Mouse (Mus musculus): ENCODE data around the gene Tas1r1.

Gene Tas1r1

DNA sequence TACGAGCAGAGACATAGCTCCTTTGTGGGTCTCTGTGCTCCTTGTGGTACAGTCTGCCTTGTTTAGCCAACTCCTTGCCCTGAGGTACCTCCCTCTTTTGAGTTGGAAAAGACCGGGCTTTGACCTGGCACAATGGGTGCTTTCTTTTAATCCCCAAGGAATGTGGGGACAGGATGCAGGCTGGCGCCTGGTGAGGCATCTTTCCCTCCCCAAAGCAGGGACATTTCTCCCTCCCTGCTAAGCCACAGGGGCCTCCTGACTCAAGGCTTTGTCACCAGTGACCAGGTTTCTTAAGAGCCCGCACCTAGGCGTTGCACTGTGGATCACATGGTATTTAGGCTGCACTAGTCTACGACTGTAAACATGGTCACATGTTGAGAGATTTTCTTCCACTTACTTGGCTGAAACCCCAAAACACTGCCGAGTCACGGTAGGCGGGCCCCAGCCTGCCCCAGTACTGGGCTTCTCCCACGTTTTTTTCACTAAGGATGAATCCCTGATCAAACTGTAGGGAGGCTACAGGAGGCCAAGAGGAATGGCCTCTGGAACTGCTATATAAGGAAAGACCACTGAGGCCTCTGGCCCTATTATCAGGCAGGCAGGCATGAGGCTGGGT, 28.2 kb downstream of the Tas1r1 start:
- DNase-seq (ENCODE audit: low read depth), result peak; percentile 87

DNA sequence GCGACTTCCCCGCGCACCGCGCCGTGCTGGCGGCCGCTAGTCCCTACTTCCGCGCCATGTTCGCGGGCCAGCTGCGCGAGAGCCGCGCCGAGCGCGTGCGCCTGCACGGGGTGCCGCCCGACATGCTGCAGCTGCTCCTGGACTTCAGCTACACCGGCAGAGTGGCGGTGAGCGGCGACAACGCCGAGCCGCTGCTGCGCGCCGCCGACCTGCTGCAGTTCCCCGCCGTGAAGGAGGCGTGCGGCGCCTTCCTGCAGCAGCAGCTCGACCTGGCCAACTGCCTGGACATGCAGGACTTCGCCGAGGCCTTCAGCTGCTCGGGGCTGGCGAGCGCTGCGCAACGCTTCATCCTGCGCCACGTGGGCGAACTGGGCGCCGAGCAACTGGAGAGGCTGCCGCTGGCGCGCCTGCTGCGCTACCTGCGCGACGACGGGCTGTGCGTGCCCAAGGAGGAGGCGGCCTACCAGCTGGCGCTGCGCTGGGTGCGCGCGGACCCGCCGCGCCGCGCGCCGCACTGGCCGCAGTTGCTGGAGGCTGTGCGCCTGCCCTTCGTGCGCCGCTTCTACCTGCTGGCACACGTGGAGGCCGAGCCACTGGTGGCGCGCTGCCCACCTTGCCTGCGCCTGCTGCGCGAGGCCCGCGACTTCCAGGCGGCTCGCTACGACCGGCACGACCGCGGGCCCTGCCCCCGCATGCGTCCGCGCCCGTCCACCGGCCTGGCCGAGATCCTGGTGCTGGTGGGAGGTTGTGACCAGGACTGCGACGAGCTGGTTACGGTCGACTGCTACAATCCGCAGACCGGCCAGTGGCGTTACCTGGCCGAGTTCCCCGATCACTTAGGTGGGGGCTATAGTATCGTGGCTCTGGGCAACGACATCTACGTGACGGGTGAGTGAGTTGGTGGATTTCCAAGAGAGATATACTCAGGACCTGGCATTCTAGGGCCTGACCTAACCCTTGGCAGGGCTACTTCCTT, 29.0 kb downstream of the Tas1r1 start:
- no peak for DNase-seq (ENCODE audit: low read depth)

DNA sequence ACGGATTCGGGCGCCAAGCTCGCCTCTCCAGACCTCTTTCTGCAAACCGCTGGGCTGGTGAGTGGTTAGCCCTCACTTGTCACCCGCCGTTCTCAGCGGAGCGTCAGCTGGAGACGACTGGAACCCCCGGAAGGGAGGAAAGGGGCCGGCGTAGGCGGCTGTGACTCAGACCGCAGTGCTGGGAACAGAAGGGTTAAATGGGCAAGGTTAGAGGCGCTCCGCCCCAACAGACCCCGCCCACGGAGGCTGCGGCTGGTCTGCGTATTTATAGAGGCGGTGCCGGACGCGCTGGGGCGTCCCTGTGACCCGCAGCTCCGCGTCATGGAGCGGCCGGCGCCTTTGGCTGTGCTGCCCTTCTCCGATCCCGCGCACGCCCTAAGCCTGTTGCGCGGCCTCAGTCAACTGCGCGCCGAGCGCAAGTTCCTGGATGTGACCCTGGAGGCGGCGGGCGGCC, 29.7 kb downstream of the Tas1r1 start, which contains the start of gene Klhl21:
Klhl21 (plus strand) TSS at position 182 of the 454 bp plus-strand sequence.
- DNase-seq (ENCODE audit: low read depth), result peak; percentile 95

DNA sequence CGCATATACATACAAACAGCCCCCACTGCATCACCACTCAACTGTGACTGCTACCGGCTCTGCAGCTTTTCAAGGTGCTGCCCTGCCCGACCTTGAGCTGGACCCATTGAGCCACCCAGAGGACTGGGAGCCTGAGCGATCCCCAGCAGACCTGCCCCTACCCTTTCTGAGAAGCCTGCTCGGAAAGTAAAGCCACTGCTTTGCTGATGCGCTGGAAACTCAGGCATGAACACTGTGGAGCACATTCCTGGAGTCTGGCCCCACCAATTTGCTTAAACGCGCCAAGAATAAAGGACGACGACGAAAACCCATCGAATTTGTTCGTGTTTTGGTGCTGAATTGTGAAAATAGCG, 30.2 kb downstream of the Tas1r1 start:
- no peak for DNase-seq (ENCODE audit: low read depth)

DNA sequence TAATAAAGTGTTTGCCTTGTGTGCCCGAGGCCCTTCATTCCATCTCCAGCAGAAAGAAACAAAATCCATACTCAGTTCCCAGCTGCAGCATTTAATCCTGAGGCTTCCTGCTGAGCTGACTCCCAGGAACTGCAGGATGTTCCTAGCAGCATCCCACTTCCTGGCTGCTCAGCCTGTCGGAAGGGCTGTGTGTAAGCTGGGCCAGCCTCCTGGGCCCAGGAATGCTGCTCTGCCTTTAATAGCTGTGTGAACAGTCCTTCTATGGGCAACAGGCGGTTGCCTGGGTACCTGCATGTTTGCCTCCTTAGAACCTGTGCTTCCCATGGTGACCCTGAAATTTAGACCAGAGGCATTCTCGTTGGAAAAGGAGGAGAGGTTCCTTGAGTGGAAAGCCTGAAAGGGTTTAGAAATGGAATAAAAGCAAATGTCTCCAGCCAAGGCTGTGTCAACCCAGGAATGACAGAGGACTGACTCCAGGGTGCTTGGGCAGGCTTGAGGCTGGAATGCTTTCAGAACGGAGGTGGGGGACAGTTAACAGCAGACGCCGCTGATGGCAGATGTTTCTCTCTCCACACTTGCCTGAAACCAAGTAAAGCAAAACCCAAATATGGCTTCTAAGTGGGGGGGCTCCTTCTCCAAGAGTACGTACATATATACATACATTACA, 30.8 kb downstream of the Tas1r1 start:
- DNase-seq (ENCODE audit: low read depth), result no peak

DNA sequence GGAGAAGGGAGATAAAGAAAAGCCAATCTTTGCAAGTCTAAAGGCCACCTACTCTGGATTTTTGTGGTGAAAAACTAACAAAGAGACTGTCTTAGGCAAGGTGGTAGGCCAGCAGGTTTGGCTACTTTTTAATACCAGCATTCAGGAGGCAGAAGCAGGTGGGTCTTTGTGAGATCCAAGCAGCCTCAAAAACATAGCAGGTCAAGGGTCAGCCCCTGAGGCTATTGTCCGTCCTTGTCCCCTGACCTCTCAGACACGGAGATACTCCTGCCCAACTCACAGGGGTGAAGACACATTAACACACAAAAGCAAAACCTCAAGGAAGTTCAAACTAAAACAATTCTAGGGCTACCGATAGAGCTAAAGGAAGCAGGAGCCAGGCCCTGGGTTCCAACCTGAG, 31.6 kb downstream of the Tas1r1 start:
- DNase-seq (ENCODE audit: low read depth), result no peak

DNA sequence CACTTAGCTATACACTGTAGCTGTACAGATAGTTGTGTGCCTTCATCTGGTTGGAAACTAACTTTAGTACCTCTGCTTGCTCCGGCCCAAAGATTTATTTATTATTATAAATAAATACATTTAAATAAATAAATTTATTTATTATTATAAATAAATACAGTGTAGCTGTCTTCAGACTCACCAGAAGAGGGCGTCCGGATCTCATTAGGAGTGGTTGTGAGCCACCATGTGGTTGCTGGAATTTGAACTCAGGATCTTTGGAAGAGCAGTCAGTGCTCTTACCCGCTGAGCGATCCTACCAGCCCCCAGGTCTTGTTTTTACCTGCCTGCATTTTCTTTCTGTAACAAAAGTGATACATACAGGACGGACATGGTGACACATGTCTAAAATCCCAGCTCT, 32.2 kb downstream of the Tas1r1 start:
- DNase-seq (ENCODE audit: low read depth), result peak; percentile 50

DNA sequence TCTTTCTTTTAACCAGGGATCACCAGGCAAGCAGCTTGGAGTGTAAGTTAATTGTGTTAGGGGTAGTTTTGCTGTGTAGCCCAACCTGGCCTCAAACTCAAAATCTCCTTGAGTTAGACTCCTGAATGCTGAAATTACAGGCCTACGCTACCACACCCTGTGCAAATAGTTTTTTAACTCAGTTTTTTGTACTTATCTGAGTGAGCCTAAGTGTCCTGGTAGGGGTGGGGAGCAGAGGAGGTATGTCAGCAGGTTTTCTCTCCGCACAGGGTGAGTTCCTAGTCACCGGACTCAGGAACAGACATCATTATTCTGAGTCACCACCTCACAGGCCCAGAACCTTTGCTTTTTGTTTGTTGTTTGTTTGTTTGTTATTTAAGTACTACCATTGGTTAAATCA, 36.3 kb downstream of the Tas1r1 start:
- DNase-seq (ENCODE audit: low read depth), result no peak

DNA sequence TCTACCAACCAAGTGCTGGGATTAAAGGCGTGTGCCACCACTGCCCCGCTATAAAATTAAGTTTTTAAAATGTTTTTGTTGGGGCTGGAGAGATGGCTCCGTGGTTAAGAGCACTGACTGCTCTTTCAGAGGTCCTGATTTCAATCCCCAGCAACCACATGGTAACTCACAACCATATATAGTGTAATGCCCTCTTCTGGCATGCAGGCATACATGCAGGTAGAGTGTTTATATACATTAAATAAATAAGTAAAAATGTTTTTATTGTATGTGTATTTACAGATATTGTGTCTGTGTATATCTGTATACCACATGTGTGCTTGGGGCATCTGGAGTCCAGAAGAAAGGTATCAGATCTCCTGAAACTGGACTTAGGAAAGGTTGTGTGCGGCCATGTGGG, 37.0 kb downstream of the Tas1r1 start:
- DNase-seq (ENCODE audit: low read depth), result peak; percentile 38

DNA sequence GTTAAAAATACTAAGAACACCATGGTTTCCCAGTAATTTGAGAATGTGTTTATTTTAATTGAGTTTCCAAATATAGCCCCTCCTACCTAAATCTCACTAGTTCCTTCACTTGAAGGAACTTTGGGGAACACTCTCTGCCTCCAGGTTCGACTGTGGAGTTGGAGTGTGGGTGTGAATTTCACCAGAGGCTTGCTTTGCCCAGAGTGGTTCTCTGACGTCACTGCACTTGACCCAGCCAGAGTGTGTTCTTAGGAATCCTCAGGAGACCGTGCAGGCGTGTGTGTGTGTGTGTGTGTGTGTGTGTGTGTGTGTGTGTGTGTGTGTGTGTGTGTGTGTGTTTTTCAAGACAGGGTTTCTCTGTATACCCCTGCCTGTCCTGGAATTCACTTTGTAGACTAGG, 37.5 kb downstream of the Tas1r1 start:
- DNase-seq (ENCODE audit: low read depth), result no peak

DNA sequence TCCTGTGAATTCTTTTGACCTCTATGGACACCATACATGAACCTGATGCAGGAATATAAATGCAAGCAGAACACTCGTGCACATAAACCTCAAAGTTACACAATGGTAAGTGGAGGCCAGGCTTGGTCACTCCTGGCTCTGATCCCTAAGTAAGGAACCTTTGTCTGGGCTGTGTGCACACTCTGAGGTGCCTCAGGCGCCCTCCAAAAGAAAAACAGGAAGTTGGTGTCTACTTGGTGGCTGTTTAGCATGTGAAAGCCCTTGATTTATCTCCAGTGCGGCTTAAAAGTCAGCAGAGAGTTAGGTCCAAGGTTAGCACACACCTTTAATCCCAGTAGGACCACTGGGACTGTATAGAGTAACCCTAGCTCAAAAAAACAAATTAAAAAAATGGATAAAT, 38.9 kb downstream of the Tas1r1 start:
- DNase-seq (ENCODE audit: low read depth), result peak; percentile 50

DNA sequence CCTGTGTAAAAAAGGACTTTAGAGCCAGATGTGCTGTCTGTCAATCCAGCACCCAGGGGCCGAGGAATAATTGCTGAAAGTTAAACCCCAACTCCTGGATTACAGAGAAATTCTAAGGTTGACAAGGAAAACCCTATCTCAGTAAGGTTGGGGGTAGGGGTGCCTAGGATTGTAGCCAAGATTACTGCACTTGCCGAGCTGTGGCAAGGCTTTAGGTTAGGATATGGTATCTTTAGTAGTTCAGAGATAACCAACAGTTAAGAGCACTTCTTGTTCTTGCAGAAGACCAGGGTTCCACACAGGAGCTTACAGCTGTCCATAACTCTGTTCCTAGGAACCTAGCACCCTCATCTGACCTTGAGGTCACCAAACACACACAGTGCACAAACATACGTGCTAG, 40.7 kb downstream of the Tas1r1 start:
- no peak for DNase-seq (ENCODE audit: low read depth)

DNA sequence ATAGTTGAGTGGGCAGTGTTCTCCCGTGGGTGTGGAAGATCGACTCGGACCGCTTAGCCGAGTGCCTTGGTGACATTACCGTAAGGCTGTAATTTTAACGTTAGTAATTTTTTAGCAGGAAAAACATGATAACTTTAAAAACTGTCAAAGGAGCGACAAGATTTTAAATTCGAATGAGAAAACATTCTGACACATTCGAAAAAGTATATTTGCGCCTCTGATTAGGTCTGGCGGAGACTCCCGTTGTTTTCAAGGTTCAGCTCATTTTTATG, 41.5 kb downstream of the Tas1r1 start:
- no peak for DNase-seq (ENCODE audit: low read depth)

DNA sequence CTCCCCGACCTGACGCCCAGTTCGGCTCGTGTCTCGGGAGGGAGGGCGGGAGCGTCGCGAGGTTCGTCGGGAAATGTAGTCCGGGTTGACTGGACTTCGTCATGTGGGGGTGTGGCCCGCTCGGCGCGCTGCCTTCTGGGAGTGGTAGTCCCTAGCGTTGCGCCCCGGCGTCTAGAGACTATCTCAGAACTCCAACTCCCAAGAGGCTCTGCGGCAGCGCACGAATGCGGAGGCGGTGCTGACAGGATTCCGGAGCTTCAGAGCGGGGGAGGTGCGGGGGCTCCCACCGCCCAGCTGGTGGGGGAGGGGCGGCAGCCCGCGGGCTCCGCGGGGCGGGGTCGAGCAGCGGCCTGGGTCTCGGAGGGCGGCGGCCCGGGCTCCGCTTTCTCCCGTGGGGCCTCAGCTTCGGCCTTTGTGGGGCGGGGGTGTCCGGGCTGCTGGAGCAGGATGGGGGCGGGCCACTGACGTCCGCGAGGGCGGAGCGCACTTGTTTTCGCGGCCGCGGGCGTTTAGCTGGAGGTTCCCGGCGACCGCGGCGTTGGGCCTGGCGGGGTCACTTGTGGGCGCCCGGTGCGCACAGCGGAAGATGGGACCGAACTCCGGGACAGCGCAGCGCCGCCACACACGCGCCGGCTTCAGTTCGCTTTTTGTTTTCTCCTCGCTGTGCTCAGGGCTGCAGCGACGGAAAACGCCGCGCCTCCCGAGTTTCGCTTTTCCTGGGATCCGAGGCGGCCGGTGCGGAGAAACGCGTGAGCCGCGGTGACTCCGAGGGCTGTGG, 42.0 kb downstream of the Tas1r1 start, which contains the start of gene Phf13:
Phf13 (minus strand) TSS at position 86 of the 778 bp plus-strand sequence.
- peak; percentile 98 for DNase-seq (ENCODE audit: low read depth)

DNA sequence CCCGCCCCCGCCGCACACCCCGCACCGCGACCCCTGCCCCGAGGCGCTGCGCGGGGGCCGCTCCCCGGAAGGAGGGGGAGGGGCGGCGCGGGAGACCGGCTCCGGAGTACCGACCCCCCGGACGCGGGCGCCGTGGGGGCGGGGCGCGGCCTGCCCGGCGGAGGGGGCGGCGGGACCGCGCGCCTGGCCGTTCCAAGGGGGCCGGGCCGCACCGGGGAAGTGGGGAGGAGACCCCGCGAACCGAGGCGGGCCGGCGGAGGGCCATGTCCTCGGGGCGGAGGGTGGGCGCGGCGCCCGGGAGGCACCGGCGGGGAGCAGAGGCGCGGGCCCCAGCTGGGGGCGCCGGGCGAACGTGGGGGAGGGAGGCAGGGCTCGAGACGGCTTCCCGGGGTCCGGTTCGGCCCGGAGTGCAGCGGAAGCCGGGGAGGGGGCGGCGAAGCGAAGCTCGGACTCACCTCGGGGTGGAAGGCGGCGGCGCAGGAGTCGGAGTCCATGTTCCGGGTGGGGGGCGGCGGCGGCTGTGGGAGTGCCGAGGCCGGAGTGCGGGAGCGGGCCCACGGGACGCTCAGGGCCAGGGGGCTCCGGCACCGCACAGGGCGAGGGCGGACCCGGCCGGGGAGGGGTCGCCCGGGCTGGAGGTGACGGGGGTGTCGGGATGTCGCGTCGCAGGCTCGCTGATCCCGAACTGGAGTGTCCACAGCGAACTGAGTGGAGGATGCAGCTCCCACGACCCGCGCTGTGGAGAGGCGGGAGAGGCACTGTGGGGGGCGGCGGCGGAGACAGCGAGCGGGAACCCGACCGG, 42.8 kb downstream of the Tas1r1 start:
- DNase-seq (ENCODE audit: low read depth), result no peak

DNA sequence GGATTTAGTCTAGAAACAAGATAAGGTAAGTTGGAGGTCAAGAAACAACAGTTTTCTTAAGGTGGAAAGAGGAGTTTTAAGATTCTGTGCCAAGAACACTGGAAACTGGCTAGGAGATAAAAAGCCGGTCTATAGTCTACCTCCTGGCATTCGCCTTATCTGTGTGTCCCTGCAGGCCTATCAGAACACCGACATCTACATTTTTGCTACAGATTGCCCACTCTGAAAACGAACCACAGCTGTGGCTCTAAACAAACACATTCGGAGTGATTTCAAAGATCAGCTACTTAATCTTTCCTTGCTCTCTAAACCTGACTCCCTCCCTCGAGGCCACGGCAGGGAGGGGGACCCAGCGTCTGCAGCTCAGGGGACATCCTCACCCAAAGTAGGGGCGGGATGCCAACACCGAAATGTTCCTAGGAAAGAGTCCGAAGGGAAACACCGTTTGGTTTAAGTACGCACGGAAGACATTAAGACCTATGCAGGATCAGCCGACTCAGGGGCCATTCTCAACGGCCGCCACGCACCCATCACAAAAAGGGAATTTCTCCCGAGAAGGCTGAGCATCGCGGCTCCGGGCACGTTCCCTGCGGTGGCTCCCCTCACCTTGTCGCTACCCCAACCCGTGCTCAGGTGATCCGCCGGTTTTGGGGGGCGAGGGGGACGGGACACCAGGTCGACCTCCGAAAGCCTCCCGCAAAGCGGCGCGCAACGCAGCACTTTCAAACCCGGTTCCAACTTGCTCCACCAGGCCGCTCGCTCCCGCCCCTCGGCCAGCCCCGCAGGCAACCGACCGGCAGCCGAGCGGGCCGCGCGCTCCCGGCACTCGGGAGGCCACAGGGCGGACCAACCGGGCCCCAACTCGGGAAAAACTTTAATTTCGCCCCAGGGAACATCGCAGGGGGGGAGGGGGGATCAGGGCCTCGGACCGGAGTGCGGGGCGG, 43.9 kb downstream of the Tas1r1 start:
- DNase-seq (ENCODE audit: low read depth), result peak; percentile 53

DNA sequence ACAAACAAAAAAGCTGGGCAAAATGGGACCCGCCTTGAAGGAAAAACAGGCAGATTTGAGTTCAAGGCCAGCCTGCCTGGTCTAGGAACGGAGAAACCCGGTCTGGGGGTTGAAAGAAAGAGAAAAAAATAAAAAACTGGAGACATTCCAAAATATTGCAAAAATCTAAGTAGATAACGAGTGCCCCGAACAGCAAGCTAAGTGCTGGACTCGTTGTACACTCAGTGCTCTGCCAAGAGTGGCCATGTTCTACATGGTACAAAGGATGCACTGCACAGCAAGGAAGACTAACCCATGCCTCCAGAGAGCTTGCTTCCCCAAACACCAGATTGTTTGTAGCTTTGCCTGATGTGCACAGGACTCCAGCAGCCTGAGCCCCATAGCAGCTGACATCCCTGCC, 45.3 kb downstream of the Tas1r1 start:
- no peak for DNase-seq (ENCODE audit: low read depth)

DNA sequence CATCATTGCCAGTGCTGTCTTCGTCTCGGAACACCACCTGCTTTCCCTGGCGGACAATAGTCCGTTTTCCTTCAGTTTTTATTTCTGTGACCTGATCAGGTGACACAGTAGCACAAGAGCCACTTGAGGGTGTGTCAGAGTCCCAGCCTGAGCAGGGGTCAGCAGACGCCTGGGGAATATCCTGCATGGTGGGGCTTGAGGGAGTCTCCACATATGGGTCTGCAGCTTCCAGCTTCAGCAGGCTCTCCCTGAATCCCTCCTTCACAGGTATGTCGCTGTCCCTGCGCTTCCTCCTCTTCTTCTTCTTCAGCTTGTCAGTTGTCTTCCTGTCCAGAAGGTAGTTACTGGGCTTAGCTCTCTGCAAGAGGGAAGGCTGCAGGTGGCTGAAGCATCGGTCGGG, 46.3 kb downstream of the Tas1r1 start:
- no peak for DNase-seq (ENCODE audit: low read depth)

DNA sequence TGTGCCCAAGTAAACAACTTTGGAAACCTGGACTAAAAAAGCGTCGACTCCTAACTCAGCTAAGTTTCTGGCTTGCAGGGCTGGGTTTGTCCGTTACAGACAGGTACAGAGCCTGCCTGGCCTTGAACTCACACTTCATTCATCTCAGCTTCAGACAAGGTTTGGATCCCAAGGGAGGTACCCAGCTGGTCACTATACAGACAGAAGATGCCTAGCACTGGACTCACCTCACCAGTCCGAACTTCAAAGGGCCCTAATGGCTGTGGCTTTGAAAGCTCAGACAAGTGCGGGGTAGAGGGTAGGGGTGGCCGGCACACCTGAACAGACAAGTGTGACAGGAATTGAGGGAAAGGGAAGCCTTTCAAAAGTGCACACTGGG, 49.3 kb downstream of the Tas1r1 start:
- no peak for DNase-seq (ENCODE audit: low read depth)
